Mouse (Mus musculus) testis, postnatal 14 days (tissue): ENCODE results near the gene Ntn4.

Experiments
- DNase-seq: peaks from one replicate; pipeline ENCODE4 v3.0.0; 2021; ENCODE audit warnings: low spot score

Gene Ntn4

GRCm38 (mm10) chr10:93640521-93640952, at the start of gene Ntn4:
TSS of gene Ntn4 (plus strand) at chr10:93640681.
- no peak for DNase-seq

- no peak for DNase-seq
Measured at GRCm38 (mm10) chr10:93592456-93592855, 48.0 kb upstream of the Ntn4 start.

GRCm38 (mm10) chr10:93594022-93594482, 46.4 kb upstream of the Ntn4 start:
- DNase-seq = peak; percentile 65

DNA sequence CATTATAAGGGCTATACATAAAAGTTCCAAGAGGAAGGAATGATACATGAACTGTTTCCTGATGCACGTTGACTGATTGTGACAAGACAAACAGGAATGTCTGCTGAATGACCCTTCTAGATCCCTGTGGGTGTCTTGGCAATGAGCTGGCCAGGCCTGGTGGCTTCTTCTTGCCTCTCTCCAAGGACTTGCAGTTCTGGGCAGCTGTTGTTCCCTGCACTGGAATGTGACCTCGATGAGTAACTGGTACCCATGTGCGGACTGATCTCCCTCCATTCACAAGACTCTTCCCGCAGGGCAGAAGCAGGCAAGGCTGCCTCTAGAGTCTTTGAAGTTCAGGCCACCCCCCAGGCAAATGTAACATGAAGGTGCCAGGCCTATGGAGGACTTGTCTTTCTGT, 44.6 kb upstream of the Ntn4 start:
- no peak for DNase-seq

DNA sequence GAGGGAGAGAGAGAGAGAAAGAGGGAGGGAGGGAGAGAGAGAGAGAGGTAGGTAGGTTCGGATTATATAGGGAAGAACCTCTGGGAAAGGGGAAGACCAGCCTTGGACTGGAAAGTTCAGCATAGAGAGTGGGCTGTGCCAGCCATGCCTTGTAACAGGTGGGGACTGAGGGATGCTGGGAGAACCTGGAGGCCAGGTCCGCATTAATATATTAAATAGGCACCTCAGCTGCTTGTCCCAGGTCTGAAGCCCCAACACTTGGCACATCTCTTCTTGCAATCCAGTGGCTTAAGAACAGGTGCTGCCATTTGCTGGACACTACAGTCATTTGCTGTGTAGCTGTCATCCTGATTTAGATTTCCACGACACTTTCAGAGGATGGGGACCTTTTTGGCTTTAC, 43.8 kb upstream of the Ntn4 start:
- DNase-seq = no peak

- DNase-seq = no peak
Measured at GRCm38 (mm10) chr10:93602309-93602708, 38.2 kb upstream of the Ntn4 start.

DNA sequence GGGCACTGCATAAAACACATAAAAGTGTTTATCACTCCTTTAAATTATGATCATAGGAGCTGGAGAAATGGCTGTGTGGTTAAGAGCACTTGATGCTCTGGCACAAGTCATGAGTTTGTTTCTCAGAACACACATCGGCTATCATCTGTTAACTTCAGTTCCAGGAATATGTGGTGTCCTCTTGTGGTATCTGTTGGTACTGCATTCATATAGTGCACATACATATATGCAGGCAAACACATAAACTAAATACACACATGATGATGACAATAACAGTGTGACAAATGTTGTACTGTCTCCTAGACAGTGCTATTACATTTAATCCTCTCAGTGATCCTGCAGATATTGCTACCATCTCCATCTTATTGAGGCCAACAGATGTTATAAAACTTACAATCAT, 37.2 kb upstream of the Ntn4 start:
- DNase-seq = no peak

- no peak for DNase-seq
Measured at GRCm38 (mm10) chr10:93606326-93606725, 34.2 kb upstream of the Ntn4 start.

DNA sequence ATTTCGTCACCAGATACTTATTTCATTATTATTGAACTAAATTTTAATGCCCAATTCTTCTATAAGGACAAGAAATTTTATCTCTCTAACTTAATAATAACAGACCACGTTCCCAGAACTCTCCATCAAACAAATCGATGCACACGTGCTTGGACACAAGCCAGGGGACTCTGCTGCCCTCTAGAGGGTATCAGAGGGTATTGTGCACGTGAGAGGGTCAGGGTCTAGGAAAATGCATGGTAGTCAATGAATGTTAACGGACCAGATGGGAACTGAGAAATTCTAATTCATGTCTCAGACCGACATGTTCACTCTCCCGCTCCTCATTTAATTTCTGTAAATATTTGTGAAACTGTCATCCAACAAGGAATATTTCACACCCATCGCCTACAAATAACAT, 32.4 kb upstream of the Ntn4 start:
- DNase-seq = no peak

DNA sequence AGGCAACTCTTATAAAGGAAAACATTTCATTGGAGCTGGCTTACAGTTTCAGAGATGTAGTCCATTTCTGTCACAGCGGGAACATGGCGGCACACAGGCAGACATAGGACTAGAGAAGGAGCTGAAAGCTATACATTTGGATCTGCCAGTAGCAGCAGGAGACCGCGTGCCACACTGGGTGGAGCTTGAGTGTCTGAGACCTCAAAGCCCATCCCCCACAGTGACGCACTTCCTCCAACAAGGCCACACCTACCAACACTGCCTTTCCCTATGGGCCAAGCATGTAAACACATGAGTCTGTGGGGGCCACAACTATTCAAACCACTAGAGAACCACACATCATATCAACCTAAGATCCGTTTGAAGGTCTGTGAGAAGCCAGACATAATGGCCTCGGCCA, 31.2 kb upstream of the Ntn4 start:
- no peak for DNase-seq

GRCm38 (mm10) chr10:93610896-93611295, 29.6 kb upstream of the Ntn4 start:
- DNase-seq = no peak

DNA sequence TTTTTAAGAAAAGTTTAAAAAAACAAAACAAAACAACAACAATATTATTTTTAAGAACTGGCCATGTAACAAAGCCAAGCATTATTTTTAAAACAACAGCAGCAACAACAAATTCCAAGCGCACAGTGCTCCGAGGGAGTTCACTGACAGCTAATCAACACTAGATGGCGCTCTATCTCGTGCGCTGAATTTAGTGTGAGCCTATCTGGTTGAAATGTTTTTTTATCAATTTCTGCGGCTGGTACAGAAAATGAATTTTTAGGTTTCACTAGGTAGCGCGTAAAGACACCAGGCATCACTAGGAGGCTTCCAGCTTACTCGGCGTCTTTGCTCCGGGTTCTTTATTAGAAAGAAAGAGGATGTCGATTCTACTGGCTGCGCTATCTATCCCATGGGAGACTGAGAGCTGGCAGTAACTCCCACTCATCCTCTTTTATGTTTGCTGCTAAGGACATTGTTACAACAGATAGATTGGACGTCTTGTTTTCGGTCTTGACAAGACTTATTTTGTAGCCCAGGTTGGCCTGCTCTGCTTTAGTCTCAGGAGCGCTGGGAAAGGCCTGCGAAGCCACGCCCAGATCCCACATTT, 29.0 kb upstream of the Ntn4 start:
- DNase-seq = no peak

GRCm38 (mm10) chr10:93614850-93615249, 25.6 kb upstream of the Ntn4 start:
- DNase-seq = no peak

DNA sequence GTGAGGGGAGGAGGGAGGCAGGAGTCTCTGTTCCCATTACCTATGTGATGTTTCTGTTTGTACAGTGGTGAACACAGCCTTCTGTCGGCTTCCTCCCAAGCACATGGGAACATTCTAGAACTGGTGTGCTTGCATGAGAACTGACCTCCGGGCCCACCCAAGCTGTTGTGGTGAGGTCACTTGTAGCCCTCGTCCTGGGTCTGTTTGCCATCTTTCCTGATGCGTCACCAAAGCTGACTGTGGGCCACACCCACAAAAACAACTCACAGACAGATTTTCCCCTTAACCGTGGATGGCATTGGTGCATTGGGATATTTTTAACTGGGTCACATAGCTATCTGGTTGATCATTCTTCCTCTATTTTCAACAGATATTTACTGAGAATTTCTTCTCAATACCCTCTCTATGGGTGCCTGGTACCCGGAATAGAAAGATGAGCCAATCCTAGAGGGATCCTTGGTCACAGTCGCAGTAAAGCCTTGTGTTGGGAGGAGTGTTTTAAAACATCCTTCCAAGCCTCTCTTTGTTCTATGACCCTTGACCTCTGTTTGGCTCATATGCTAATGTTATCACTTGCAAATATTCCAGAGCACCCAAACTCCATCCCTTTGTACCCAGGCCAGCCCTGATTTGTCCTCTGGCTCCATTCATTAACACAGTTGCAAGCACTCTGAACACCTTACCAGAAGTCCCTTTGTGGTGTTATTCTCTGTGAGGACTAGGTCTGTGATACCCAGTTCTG, 19.9 kb upstream of the Ntn4 start:
- no peak for DNase-seq

DNA sequence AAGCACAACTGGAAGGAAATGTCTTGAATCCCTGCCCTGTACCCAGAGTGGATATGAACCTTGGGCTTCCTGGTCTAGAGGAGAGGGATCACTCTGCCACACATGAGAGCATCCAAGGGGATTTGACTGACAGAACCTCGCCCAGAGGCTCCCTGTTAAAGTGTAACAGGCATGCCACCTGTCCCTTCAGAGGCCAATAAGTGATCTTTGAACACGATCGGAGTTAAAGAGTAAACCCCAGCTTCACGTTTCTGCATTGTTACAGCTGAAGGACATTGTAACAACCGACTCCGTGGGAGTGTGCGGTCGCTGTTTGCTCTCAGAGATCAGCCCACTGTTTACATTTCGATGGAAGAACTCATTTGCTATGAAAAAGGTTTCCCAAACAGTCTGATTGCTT, 16.8 kb upstream of the Ntn4 start:
- peak; percentile 43 for DNase-seq

DNA sequence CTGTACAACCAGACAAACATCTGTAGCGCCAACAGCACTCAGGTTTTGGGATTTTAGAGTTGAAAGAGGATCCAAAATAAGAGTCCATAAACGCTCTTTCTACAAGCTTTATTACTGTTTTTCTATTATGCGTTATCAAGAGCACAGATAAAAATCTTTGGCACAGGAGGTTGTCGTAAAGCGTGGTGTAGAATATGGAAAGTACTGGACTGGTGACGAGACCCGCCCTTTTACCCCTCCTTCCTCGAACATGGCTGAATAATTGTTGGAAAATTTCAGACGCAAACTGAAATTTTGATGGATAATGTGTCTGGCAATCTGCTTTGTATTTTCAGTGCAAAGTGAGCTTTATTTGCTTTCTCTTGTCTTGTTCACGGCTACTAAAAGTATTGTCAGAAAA, 16.3 kb upstream of the Ntn4 start:
- DNase-seq = no peak

DNA sequence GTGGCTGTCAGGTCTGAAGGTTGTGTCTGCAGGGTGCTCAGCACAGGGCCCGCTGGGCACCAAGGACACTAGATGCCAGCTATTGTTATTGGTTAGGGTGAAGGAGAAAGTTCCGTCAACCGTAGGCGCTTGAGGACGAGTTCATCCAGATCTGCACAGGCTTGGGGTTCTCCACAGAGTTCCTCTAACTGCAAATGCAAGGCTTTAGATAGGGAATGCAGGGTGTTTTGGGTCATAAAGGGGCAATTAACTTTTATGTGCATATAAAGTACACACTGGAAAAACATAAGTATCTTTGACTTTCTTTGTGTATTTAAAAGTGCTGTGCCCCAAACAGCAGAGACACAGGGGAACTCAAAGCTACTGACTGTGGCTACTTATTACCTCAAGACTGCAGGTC, 10.2 kb upstream of the Ntn4 start:
- DNase-seq = no peak

GRCm38 (mm10) chr10:93632086-93632485, 8.4 kb upstream of the Ntn4 start:
- no peak for DNase-seq

DNA sequence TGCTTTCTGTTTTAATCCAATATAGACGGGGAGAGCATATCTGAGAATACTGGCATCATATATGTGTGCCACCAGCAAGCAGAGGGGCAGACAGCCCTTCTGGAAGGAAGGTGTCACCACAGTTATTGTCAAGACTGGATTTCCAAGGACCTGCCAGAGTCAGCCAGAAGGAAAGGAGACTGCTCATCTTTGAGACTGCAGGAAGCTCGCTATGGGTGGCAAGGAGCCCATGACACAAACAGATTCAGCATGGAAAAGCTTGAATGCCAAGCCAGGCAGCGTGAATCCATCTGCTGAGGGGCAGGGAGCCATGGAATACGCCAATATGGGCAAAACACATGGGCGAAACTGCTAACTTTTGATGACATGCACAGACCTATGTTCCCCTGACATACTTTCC, 6.9 kb upstream of the Ntn4 start:
- no peak for DNase-seq

DNA sequence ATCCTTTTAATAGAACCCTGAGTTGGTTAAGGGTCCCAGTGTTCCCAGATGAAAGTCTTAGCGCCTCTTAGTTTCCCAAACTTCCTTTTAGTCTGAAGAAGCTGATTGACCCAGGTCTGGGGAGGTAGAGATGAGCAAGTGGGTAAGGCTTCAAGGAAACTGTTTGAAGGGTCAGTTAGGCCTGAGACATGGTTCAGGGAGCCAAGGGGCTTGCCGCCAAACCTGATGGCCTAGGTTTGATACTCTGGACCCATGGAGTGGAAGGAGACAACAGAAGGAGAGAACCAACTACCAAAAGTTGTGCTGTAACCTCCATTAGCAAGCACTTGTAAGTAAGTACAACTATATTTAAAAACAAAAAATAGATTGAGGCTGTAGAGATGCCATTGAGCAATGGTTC, 6.5 kb upstream of the Ntn4 start:
- DNase-seq = no peak

DNA sequence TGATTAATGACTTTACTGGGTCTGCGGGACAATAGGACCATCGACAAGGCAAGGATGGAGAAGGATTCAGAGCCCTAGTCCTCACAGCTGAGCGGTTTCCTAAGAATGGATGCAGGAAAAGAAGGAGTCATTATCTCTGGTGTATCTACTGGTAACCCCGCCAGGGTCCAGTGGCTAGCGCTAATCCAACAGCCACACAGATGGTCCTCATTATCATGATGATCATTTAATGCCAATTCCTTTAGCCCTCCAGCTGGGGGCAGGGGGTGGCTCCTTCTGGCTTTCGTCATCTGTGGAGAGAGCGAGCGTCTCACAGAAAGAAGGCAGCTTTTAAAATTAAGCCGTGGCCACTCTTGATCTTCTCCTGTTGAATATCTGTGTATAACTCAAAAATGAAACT, 4.5 kb upstream of the Ntn4 start:
- no peak for DNase-seq

DNA sequence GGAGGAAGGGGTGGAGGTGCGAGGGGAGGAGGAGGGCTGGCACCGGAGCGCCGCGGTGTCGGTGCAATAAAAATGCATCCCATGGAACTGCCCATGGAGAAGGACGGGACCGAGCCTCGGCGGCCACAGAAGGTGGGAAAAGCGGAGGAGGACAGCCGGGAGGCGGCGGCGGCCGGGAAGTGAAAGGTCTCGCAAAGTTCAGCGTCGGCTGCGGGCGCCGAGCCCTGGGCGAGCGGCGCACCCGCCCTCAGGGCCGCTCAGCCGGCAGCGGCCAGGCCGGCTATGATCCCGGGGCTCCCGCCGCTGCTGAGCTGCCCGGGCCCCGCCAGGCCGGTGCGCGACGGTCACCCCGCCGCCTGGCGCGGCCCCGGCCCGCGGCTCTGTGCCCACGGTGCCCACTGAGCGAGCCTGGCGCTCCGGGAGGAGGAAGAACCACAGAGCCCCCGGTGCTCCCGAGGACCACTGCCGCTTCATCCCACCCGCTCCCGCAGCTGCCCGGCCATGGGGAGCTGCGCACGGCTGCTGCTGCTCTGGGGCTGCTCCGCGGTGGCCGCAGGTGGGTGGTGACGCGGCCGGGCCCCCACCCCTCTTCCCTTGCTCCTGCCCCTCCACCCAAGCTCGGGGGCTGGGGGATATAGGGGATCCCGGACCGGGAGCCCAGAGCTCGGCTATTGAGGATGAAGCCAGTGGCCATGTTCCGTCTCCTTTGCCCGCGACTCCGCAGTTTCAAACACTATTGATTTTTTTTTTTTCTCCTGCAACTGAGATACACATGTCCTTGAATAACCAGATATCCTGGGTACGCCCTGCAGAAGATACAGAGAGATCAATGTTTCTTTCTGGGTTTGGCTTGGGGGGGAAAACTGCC, 706 bp downstream of the Ntn4 start:
- peak; percentile 10 for DNase-seq
